Mouse (Mus musculus): ENCODE results near the gene Caap1. TPM values are rescaled to one million over a fixed set of nuclear protein-coding genes. Genes with fewer than 3 reads are reported as not detected.

The Caap1 gene
- total RNA-seq, 4 experiments from 2014 or later, result 7.9 to 12.3 (median 10.6) TPM

GRCm38 (mm10) chr4:94515366-94515765 is 41.2 kb downstream of the Caap1 start:
- DNase-seq (ENCODE audit: low spot score in 2 of 2), result no peak

DNA sequence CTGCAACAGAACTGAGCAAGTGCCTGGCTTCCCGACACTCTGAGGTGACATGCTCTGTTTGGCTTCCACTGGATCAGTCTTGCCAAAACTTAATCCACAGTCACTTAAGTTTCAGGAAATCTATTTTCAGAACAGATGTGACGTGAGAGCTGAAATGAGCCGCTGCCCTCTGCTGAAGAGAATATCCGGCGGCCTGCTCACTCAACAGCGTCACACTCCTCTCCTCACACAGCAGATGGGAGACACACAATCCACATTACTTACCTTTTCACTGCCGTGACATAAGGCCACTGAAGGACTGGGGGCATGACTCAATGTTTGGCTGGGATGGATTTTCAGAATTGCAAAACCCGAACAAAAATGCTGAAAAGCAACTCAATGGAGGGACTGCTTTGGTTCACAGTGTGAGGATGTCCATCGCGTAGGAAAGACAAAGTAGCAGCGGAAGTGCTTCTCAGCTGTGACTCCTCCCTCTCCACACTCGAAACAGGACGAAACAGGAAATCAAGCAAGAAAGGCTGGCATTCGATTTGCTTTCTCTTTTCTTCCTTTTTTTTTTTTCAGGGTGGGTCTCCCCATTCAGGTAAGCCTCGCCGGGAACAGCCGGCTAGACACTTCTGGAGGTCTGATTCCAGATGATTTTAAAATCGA is 79.7 kb downstream of the Caap1 start:
- DNase-seq (ENCODE audit: low spot score in 2 of 2), result peak in 1 of 2 experiments; percentile 6

- DNase-seq (ENCODE audit: low spot score in 2 of 2), result no peak
Measured at GRCm38 (mm10) chr4:94473286-94473685, 83.3 kb downstream of the Caap1 start.

DNA sequence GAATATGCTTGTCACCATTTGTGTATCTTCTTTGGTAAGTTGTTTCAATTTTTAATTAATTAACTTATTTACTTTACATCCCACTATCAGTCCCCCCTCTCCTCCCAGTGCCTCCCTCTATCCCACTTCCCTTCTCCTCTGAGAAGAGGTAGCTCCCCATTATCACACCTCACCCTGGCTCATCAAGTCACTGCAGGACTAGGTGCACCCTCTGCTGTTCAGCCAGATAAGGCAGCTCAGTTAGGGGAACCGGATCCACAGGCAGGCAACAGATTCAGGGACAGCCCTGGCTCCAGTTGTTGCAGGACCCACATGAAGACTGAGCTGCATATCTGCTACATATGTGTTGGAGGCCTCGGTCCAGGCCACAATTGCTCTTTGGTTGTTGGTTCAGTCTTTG is 97.2 kb downstream of the Caap1 start:
- DNase-seq (ENCODE audit: low spot score in 2 of 2), result no peak

DNA sequence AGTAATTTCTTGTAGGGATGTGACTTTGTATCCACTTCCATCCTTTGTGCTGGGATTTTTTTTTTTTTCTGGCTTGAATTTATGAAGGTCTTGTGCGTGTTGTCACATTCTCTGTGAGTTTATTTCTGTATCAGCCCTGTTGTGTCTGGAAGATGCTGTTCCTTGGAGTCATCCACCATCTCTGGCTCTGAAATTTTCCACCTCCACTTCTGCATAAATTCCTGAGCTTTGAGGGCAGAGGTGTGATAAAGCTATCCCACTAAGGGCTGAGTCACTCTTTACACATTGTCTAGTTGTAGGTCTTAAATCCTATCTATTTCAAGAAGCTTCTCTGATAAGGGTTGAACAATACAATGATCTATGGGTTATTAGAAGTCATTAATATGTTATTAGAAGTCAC is 101.7 kb downstream of the Caap1 start:
- no peak for DNase-seq (ENCODE audit: low spot score in 2 of 2)

Other genes with a start within 250 kb of the Caap1 start
- gene Gm10306, start 250 bp downstream of the Caap1 start, total RNA-seq (2022), result not detected
- 10 to 100 TPM; 42.8 to 45.9 (median 44.8) TPM for gene Plaa, start 46.4 kb upstream of the Caap1 start, total RNA-seq (2022)
- gene Ift74, start 57.7 kb upstream of the Caap1 start, total RNA-seq (2022), result 10 to 100 TPM; 23.4 to 32.2 (median 27.0) TPM
- gene Lrrc19, start 93.3 kb upstream of the Caap1 start, total RNA-seq (2022), result not detected
- 1 to 10 TPM; 8.1 to 9.1 (median 8.2) TPM for gene Tek, start 182.5 kb upstream of the Caap1 start, total RNA-seq (2022)

Measured in layer of hippocampus, adult 8-10 months (tissue).